Mouse (Mus musculus) cortical plate, adult 2 months (tissue): Measurements from ENCODE around the gene Mark4.

Experiments
- CTCF ChIP-seq: fragments of 200-500 bp; IDR thresholded peaks from 2 replicates; pipeline ENCODE4 v1.5.1; 2011; ENCODE audit warnings: mild to moderate bottlenecking, control low read depth, low read length; ENCODE audit not compliant: insufficient read depth; ENCODE audit errors: extremely low read depth
- POLR2A ChIP-seq: fragments of 200-500 bp; IDR thresholded peaks from 2 replicates; pipeline ENCODE4 v1.6.1; 2011; ENCODE audit warnings: mild to moderate bottlenecking, low read length, control low read depth; ENCODE audit not compliant: insufficient read depth; ENCODE audit errors: extremely low read depth

DNA sequence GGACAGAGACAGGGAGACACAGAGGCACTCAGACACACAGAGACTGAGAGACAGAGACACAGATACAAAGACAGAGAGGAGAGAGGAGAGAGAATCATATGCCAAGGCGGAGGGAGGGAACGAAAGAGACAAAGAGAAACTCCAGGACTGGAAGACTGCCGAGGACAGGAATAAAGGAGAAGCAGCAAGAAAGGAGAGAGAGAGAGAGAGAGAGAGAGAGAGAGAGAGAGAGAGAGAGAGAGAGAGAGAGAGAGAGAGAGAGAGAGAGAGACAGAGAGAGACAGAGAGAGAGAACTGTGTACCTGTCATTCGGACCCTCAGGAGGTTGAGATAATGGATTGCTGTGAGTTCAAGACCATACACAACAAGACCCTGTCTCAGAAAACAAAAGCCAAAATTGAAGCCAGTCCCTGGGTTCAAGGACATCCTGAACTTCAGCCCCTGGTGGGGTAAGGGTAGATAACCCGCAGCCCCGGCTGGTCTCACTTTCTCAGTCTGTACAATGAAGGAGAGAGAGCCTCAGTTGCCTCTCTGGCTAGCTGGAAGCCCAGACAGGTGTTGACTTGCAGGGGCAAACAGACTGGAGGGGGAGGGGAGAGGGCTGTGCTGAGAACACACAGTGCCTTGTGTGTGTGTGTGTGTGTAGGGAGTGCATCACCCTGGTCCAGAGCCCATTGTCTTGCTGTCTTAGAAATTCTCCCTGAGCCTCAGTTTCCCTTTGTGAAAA is 686 bp upstream of the Mark4 start:
- TF ChIP-seq CTCF: no peak
- TF ChIP-seq POLR2A: no peak
